12 mouse cellular contexts compared by ENCODE assay signal in the genomic region with DNA sequence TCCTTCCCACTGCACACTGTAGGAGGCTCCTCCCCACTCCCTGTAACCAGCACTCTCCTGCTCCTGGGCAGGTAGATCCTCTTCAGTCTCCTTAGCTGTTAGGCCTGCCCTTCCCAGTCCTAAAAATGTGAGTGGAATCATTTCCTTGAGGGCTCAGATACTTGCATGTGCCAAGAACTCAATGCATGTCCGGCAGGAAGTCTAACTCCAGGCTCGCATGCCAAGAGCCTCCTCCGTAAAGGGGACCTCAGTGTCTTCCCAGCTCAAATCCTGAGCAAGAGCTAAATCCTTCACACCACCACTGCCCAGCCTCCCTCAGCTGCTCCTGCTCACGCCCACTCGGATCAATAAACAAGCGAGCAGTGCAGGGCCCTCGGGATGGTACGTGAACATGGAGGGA. TPM values are rescaled to one million over a fixed set of nuclear protein-coding genes. Genes with fewer than 3 reads are reported as not detected.
A peak's percentile ranks its signal among the peaks of the same experiment; 100 is the strongest.
DNase-seq lines count a peak whose midpoint lies in the region; ATAC-seq and TF ChIP-seq lines count a peak whose summit lies in the region.
"Had no signal": no experiment of that assay in that cellular context is flagged by ENCODE, and none has a peak within 500 bp of the region (broad histone marks: within the 10 kb centered on the region; RNA-seq: fewer than 3 reads in every experiment).

No protein-coding gene starts in this region.

- no peak overlapping the region; the same call in 1 of the 2 replicates for H3K4me3 ChIP-seq in intestine, embryonic 15.5 days (replicated peaks)
- H3K4me3 ChIP-seq in intestine, postnatal 0 days (ENCODE audit: low read depth, low read length), result no peak overlapping the region
- H3K4me3 ChIP-seq in heart, adult 2 months, result peak overlapping the region; percentile 38; the same call in 1 of the 2 replicates
- H3K4me3 ChIP-seq in kidney, embryonic 15.5 days (replicated peaks), result no peak overlapping the region
- H3K4me3 ChIP-seq: forebrain, embryonic 15.5 days had no signal

- peaks cover 44% of the 10 kb centered on the region for H3K4me1 ChIP-seq in intestine, embryonic 15.5 days (replicated peaks)
- H3K4me1 ChIP-seq in intestine, postnatal 0 days (replicated peaks; ENCODE audit: control insufficient read depth, insufficient read depth, low read length), result peaks cover 11% of the 10 kb centered on the region; the same call in 1 of the 2 replicates
- peaks cover 50% of the 10 kb centered on the region for H3K4me1 ChIP-seq in heart, adult 2 months (ENCODE audit: control insufficient read depth, insufficient read depth, low read length)
- H3K4me1 ChIP-seq in kidney, embryonic 15.5 days, result peaks cover 59% of the 10 kb centered on the region

- ATAC-seq in intestine, embryonic 15.5 days, result no peak
- no peak for ATAC-seq in intestine, postnatal 0 days
- no peak for ATAC-seq in kidney, embryonic 15.5 days (replicated peaks; ENCODE audit: low FRiP score)
- ATAC-seq: forebrain, embryonic 15.5 days had no signal

- no peak overlapping the region for H3K9ac ChIP-seq in intestine, embryonic 15.5 days
- H3K9ac ChIP-seq in intestine, postnatal 0 days (ENCODE audit: low read depth, low read length), result no peak overlapping the region
- H3K9ac ChIP-seq in heart, adult 2 months (ENCODE audit: low read depth, low read length), result peak overlapping the region; percentile 56
- no peak overlapping the region for H3K9ac ChIP-seq in kidney, embryonic 15.5 days
- H3K9ac ChIP-seq: forebrain, embryonic 15.5 days had no signal

- 0 out of 2 replicates have a peak, but pooled peaks cover 2% of the 10 kb centered on the region for H3K79me2 ChIP-seq in heart, adult 2 months (replicated peaks; ENCODE audit: control insufficient read depth, insufficient read depth, low read length)

- H3K4me2 ChIP-seq in intestine, embryonic 15.5 days (replicated peaks), result peak overlapping the region; percentile 26; the same call in 1 of the 2 replicates
- H3K4me2 ChIP-seq in intestine, postnatal 0 days (replicated peaks; ENCODE audit: low read depth), result no peak overlapping the region; the same call in 1 of the 2 replicates
- H3K4me2 ChIP-seq in kidney, embryonic 15.5 days, result peak overlapping the region; percentile 29; the same call in 1 of the 2 replicates
- H3K4me2 ChIP-seq: forebrain, embryonic 15.5 days had no signal

- peaks cover 26% of the 10 kb centered on the region for H3K36me3 ChIP-seq in intestine, embryonic 15.5 days
- H3K36me3 ChIP-seq in intestine, postnatal 0 days (ENCODE audit: control insufficient read depth, insufficient read depth), result peaks cover 43% of the 10 kb centered on the region
- H3K36me3 ChIP-seq in heart, adult 2 months (ENCODE audit: control insufficient read depth, insufficient read depth, low read length), result no peaks in the 10 kb centered on the region; the same call in 1 of the 2 replicates
- peaks cover 49% of the 10 kb centered on the region for H3K36me3 ChIP-seq in kidney, embryonic 15.5 days
- H3K36me3 ChIP-seq: forebrain, embryonic 15.5 days had no signal

- peak; percentile 55 to 71 for DNase-seq in heart, adult 2 months
- peak; percentile 54 for DNase-seq in lung, postnatal 14 days
- DNase-seq in layer of hippocampus, postnatal 25 days (ENCODE audit: extremely low spot score in 1 of 2, low spot score in 1 of 2), result no peak
- no peak for DNase-seq in cerebellum, postnatal 10 days
- DNase-seq in left cerebral cortex, adult 11 months (ENCODE audit: low spot score), result no peak

- 35% methylated on average over 8 of the region's 8 CpGs for WGBS in intestine, embryonic 15.5 days
- WGBS in intestine, postnatal 0 days, result 35% methylated on average over 8 of the region's 8 CpGs
- WGBS in heart, adult 2 months, result 35% methylated on average over 8 of the region's 8 CpGs
- 20% methylated on average over 8 of the region's 8 CpGs for WGBS in kidney, embryonic 15.5 days

- peak; percentile 74 for TF ChIP-seq EP300 in heart, adult 2 months (IDR thresholded peaks at IDR 0.05; ENCODE audit: insufficient read depth, low read depth, low read length)

- no peaks in the 10 kb centered on the region for H3K27me3 ChIP-seq in intestine, embryonic 15.5 days (replicated peaks)
- no peaks in the 10 kb centered on the region for H3K27me3 ChIP-seq in intestine, postnatal 0 days (replicated peaks; ENCODE audit: control insufficient read depth, insufficient read depth, low read length)
- no peaks in the 10 kb centered on the region for H3K27me3 ChIP-seq in heart, adult 2 months (ENCODE audit: control insufficient read depth, insufficient read depth, low read length)
- no peaks in the 10 kb centered on the region for H3K27me3 ChIP-seq in kidney, embryonic 15.5 days
- H3K27me3 ChIP-seq: forebrain, embryonic 15.5 days had no signal

- no peaks in the 10 kb centered on the region for H3K9me3 ChIP-seq in intestine, embryonic 15.5 days
- H3K9me3 ChIP-seq in intestine, postnatal 0 days (ENCODE audit: control insufficient read depth), result no peaks in the 10 kb centered on the region
- no peaks in the 10 kb centered on the region for H3K9me3 ChIP-seq in kidney, embryonic 15.5 days (replicated peaks)
- H3K9me3 ChIP-seq: forebrain, embryonic 15.5 days had no signal

- no peak for TF ChIP-seq CTCF in intestine, postnatal 0 days (IDR thresholded peaks at IDR 0.05; ENCODE audit: low read depth)
- TF ChIP-seq CTCF in heart, adult 2 months (IDR thresholded peaks at IDR 0.05), result no peak

- intact Hi-C loops in heart, adult 2 months (cut with DNase I), result no loop called here

- peak overlapping the region; percentile 48 for H3K27ac ChIP-seq in intestine, embryonic 15.5 days
- H3K27ac ChIP-seq in intestine, postnatal 0 days (ENCODE audit: low read depth, low read length), result no peak overlapping the region
- peak overlapping the region; percentile 87 for H3K27ac ChIP-seq in heart, adult 2 months
- H3K27ac ChIP-seq in kidney, embryonic 15.5 days, result peak overlapping the region; percentile 78; the same call in 1 of the 2 replicates
- H3K27ac ChIP-seq: forebrain, embryonic 15.5 days had no signal

- peak; percentile 58; the same call in 1 of the 2 replicates for TF ChIP-seq POLR2A in heart, adult 2 months (IDR thresholded peaks at IDR 0.05; ENCODE audit: insufficient read depth, low read depth, low read length)

RNA-seq across cellular contexts. Expression of a gene that starts 1.0 kb away (rescaled TPM):
- 2.4 and 3.4 TPM in 2 replicates for polyA plus RNA-seq in intestine, embryonic 15.5 days (2015; fragmentation: Nextera tagmentation; extraction: Ambion mirVana)
- polyA plus RNA-seq in intestine, postnatal 0 days (2015; fragmentation: Nextera tagmentation; extraction: Ambion mirVana), result 0.34 and 0.75 TPM in 2 replicates
- under 1 TPM; 0.32 to 0.34 TPM for total RNA-seq in heart, adult 2 months (2021)
- polyA plus RNA-seq in heart, adult 2 months (2012; rRNA removed), result 1.1 and 2.0 TPM in 2 replicates
- polyA plus RNA-seq in kidney, embryonic 15.5 days (2015; fragmentation: Nextera tagmentation; extraction: Ambion mirVana), result 4.3 and 21.7 TPM in 2 replicates
- not detected for total RNA-seq in layer of hippocampus, postnatal 25 days (2021)
- total RNA-seq: left cerebral cortex, adult 18-20 months had no signal

RNA-seq across cellular contexts. Expression of a gene that starts 4.7 kb away (rescaled TPM):
- 0.69 TPM in 1 of 2 replicates, not detected in the other for polyA plus RNA-seq in intestine, embryonic 15.5 days (2015; fragmentation: Nextera tagmentation; extraction: Ambion mirVana)
- 0.38 TPM in 1 of 2 replicates, not detected in the other for polyA plus RNA-seq in intestine, postnatal 0 days (2015; fragmentation: Nextera tagmentation; extraction: Ambion mirVana)
- total RNA-seq in heart, adult 2 months (2021), result not detected
- polyA plus RNA-seq in heart, adult 2 months (2012; rRNA removed), result not detected in 2 replicates
- 0.39 TPM in 1 of 2 replicates, not detected in the other for polyA plus RNA-seq in kidney, embryonic 15.5 days (2015; fragmentation: Nextera tagmentation; extraction: Ambion mirVana)
- not detected for total RNA-seq in layer of hippocampus, postnatal 25 days (2021)
- total RNA-seq: left cerebral cortex, adult 18-20 months; MEL had no signal
- polyA plus RNA-seq: brain, embryonic 14.5 days; forebrain, embryonic 15.5 days had no signal

RNA-seq across cellular contexts. Expression of a gene that starts 4.7 kb away (rescaled TPM):
- polyA plus RNA-seq in intestine, embryonic 15.5 days (2015; fragmentation: Nextera tagmentation; extraction: Ambion mirVana), result 1,251 and 1,347 TPM in 2 replicates
- polyA plus RNA-seq in intestine, postnatal 0 days (2015; fragmentation: Nextera tagmentation; extraction: Ambion mirVana), result 686 and 738 TPM in 2 replicates
- 100 to 1,000 TPM; 107 to 113 TPM for total RNA-seq in heart, adult 2 months (2021)
- polyA plus RNA-seq in heart, adult 2 months (2012; rRNA removed), result 368 and 425 TPM in 2 replicates
- 897 and 954 TPM in 2 replicates for polyA plus RNA-seq in kidney, embryonic 15.5 days (2015; fragmentation: Nextera tagmentation; extraction: Ambion mirVana)
- 10 to 100 TPM in 1 of 2 experiments, 1 to 10 TPM in 1; 9.7 to 13.4 TPM for total RNA-seq in layer of hippocampus, postnatal 25 days (2021)

RNA-seq across cellular contexts. Expression of a gene that starts 9.9 kb away (rescaled TPM):
- polyA plus RNA-seq in intestine, embryonic 15.5 days (2015; fragmentation: Nextera tagmentation; extraction: Ambion mirVana), result 21.6 and 21.9 TPM in 2 replicates
- polyA plus RNA-seq in intestine, postnatal 0 days (2015; fragmentation: Nextera tagmentation; extraction: Ambion mirVana), result 18.9 and 19.4 TPM in 2 replicates
- 1 to 10 TPM; 4.0 to 5.8 TPM for total RNA-seq in heart, adult 2 months (2021)
- polyA plus RNA-seq in heart, adult 2 months (2012; rRNA removed), result 13.0 and 14.1 TPM in 2 replicates
- 19.5 and 23.5 TPM in 2 replicates for polyA plus RNA-seq in kidney, embryonic 15.5 days (2015; fragmentation: Nextera tagmentation; extraction: Ambion mirVana)
- total RNA-seq in layer of hippocampus, postnatal 25 days (2021), result 1 to 10 TPM; 4.0 to 7.1 TPM

RNA-seq across cellular contexts. Expression of a gene that starts 16.0 kb away (rescaled TPM):
- 145 and 148 TPM in 2 replicates for polyA plus RNA-seq in intestine, embryonic 15.5 days (2015; fragmentation: Nextera tagmentation; extraction: Ambion mirVana)
- 122 and 133 TPM in 2 replicates for polyA plus RNA-seq in intestine, postnatal 0 days (2015; fragmentation: Nextera tagmentation; extraction: Ambion mirVana)
- 1 to 10 TPM; 6.1 to 7.7 TPM for total RNA-seq in heart, adult 2 months (2021)
- 16.1 and 52.2 TPM in 2 replicates for polyA plus RNA-seq in heart, adult 2 months (2012; rRNA removed)
- polyA plus RNA-seq in kidney, embryonic 15.5 days (2015; fragmentation: Nextera tagmentation; extraction: Ambion mirVana), result 55.2 and 59.7 TPM in 2 replicates
- total RNA-seq in layer of hippocampus, postnatal 25 days (2021), result 1 to 10 TPM; 1.3 to 1.5 TPM

Comparison
In these comparisons a context has a peak if more than half of its experiments do, and no peak if none do; other contexts are left out.
1. DNase-seq: peak in heart, adult 2 months (2 of 2) and lung, postnatal 14 days (single experiment); none in layer of hippocampus, postnatal 25 days (0 of 2), cerebellum, postnatal 10 days (0 of 2) and left cerebral cortex, adult 11 months (single experiment).